Mouse (Mus musculus): Measurements from ENCODE around the gene AL731706.2. TPM values are rescaled to one million over a fixed set of nuclear protein-coding genes. Genes with fewer than 3 reads are reported as not detected.

AL731706.2 gene
- polyA plus RNA-seq, 1 experiment, result 14.7 TPM

GRCm38 (mm10) chr2:136835882-136836281 lies 49.6 kb downstream of the AL731706.2 start:
- H3K27ac ChIP-seq (ENCODE audit: insufficient read depth, low read length), result no peak overlapping the region
- no peak overlapping the region for H3K9ac ChIP-seq (ENCODE audit: low read depth, poor library complexity, severe bottlenecking)
- H3K4me1 ChIP-seq (ENCODE audit: control insufficient read depth, insufficient read depth, low read length), result no peaks in the 10 kb centered on the region
- no peaks in the 10 kb centered on the region for H3K9me3 ChIP-seq (replicated peaks; ENCODE audit: control insufficient read depth, insufficient read depth, low read length, poor library complexity, severe bottlenecking)
- TF ChIP-seq EP300 (IDR thresholded peaks at IDR 0.05; ENCODE audit: insufficient read depth, low read depth, low read length) (no peak), POLR2A (IDR thresholded peaks at IDR 0.05; ENCODE audit: insufficient read depth, low read length) (no peak), CTCF (IDR thresholded peaks at IDR 0.05; ENCODE audit: low read depth, low read length) (no peak)
- H3K36me3 ChIP-seq (ENCODE audit: control insufficient read depth, insufficient read depth, low read length, poor library complexity, severe bottlenecking), result no peaks in the 10 kb centered on the region
- no peaks in the 10 kb centered on the region for H3K27me3 ChIP-seq (ENCODE audit: control insufficient read depth, insufficient read depth, low read length, poor library complexity, severe bottlenecking)
- no peak overlapping the region for H3K4me3 ChIP-seq (ENCODE audit: low read depth, low read length)

Other genes with a start within 250 kb of the AL731706.2 start
- gene Snap25, start 172.2 kb downstream of the AL731706.2 start, polyA plus RNA-seq (2011; ENCODE audit: insufficient read depth, insufficient read length, low read depth, missing spikeins), result 0.72 and 1.0 TPM in 2 replicates
- 10.7 and 11.4 TPM in 2 replicates for gene Slx4ip, start 5.5 kb upstream of the AL731706.2 start, polyA plus RNA-seq (2011; ENCODE audit: insufficient read depth, insufficient read length, low read depth, missing spikeins)
- gene AL731706.1, start 5.7 kb upstream of the AL731706.2 start, polyA plus RNA-seq (2011; ENCODE audit: insufficient read depth, insufficient read length, low read depth, missing spikeins), result 8.8 and 13.4 TPM in 2 replicates
- 21.5 and 27.5 TPM in 2 replicates for gene Mkks, start 5.7 kb upstream of the AL731706.2 start, polyA plus RNA-seq (2011; ENCODE audit: insufficient read depth, insufficient read length, low read depth, missing spikeins)
- gene Jag1, start 231.0 kb upstream of the AL731706.2 start, polyA plus RNA-seq (2011; ENCODE audit: insufficient read depth, insufficient read length, low read depth, missing spikeins), result 10.3 and 11.4 TPM in 2 replicates

All from ES-Bruce4 (cell line).